Mouse (Mus musculus) lung, embryonic 14.5 days (tissue): ENCODE results near the gene Gatad2b. TPM values are rescaled to one million over a fixed set of nuclear protein-coding genes. Genes with fewer than 3 reads are reported as not detected.
A peak's percentile ranks its signal among the peaks of the same experiment; 100 is the strongest.
"Not testable (repeated sequence)": the region's sequence is repeated elsewhere in the genome, so short reads cannot be mapped to it uniquely, and the experiment has no call there.

Experiments
- ATAC-seq: fragments of 200-750 bp; cut with Nextera tagmentation; 2 replicates; pipeline ENCODE4 v1.8.0; 2017; ENCODE audit warnings: mild to moderate bottlenecking, moderate TSS enrichment, moderate library complexity; ENCODE audit not compliant: insufficient read depth
- DNase-seq: peaks from one replicate; pipeline ENCODE4 v3.0.0-alpha.2; 2015
- H3K27ac ChIP-seq: fragments of 300-500 bp; sonication (generic); 2 replicates; pipeline ENCODE4 v1.5.1; 2014; ENCODE audit warnings: low read depth, mild to moderate bottlenecking, moderate library complexity
- H3K27me3 ChIP-seq: fragments of 300-500 bp; sonication (generic); 2 replicates; pipeline ENCODE4 v1.6.1; 2014; ENCODE audit warnings: low read length, control low read depth; ENCODE audit not compliant: insufficient read depth
- H3K36me3 ChIP-seq: fragments of 300-500 bp; sonication (generic); 2 replicates; pipeline ENCODE4 v1.6.1; 2014; ENCODE audit warnings: control low read depth; ENCODE audit not compliant: insufficient read depth
- H3K4me1 ChIP-seq: fragments of 300-500 bp; sonication (generic); 2 replicates; pipeline ENCODE4 v1.6.1; 2014; ENCODE audit warnings: antibody characterized with exemption, control low read depth; ENCODE audit not compliant: insufficient read depth
- H3K4me2 ChIP-seq: fragments of 300-500 bp; sonication (generic); 2 replicates; pipeline ENCODE4 v1.6.1; 2014; ENCODE audit warnings: mild to moderate bottlenecking
- H3K4me3 ChIP-seq: fragments of 300-500 bp; sonication (generic); 2 replicates; pipeline ENCODE4 v1.5.1; 2014; ENCODE audit warnings: low read depth, low read length
- H3K9ac ChIP-seq: fragments of 300-500 bp; sonication (generic); 2 replicates; pipeline ENCODE4 v1.6.1; 2014
- H3K9me3 ChIP-seq: fragments of 300-500 bp; sonication (generic); 2 replicates; pipeline ENCODE4 v1.6.1; 2016; ENCODE audit warnings: low read depth, low read length, control low read depth
- CTCF ChIP-seq: IDR thresholded peaks from 2 replicates; pipeline ENCODE4 v1.5.1; 2016; ENCODE audit warnings: antibody characterized with exemption, low read depth
- WGBS: fragments of 180-500 bp; shearing (Covaris S2); extraction: QIAGEN DNeasy Blood & Tissue Kit; methylation state at CpG from one replicate; pipeline ENCODE4 v1.1.7; 2014; 5-methylcytosine and 5-hydroxymethylcytosine counted together
- polyA plus RNA-seq: library from polyadenylated mRNA; unstranded; fragments of >200 nt; fragmentation: Nextera tagmentation; extraction: Ambion mirVana; gene quantifications from 2 replicates; pipeline ENCODE4 v1.2.1, GENCODE M21; 2014

Gene Gatad2b
- polyA plus RNA-seq, 1 experiment from 2014 or later: 15.8 TPM

DNA sequence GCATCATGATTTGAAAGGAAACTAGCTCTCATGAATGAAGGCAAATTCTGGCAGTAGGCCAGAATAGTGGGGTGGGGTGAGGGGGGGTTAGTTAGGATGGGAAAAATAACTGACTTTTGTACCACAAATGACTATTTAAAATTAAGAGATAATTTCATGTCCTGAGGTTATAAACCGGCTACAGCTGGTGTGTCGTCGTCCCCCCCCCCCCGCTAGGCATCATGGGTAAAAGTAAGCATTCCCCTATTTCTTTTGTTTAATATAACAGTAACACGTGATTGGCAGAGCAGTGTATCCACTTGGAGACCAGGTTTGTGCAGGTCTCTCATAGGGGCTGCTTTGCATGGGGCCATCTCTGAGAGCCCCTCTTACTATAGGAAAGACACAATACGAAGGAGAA lies 29.3 kb downstream of the Gatad2b start:
- Histone ChIP-seq H3K4me2 (peak overlapping the region; percentile 51), H3K9ac (no peak overlapping the region), H3K9me3 (no peaks in the 10 kb centered on the region), H3K4me3 (peak overlapping the region; percentile 5), H3K27ac (peak overlapping the region; percentile 65; the same call in 1 of the 2 replicates), H3K36me3 (no peaks in the 10 kb centered on the region), H3K27me3 (no peaks in the 10 kb centered on the region), H3K4me1 (peaks cover 6% of the 10 kb centered on the region)
- 31% methylated on average over 6 of the region's 6 CpGs for WGBS
- ATAC-seq (no peak), DNase-seq (peak; percentile 53)
- TF ChIP-seq CTCF: no peak

DNA sequence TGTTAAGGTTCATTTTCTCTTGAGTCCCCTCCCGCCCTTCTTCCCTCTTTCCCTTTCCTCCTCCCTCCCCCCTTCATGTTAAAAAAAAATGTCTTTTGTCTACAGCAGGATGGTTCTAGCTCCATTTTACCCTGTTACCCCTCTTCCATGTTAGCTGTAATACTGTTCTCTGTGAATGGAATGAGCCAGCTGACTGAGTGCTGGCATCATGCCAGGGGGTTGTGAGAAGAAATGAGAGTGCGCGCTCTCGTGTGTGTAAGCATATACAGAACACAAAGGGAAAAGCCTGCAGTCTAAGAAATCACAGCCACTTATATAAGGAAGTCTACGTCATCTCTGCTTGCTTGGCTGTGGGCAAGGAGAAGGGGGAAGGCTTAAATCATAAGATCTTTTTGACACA lies 30.1 kb downstream of the Gatad2b start:
- no peak overlapping the region for H3K9ac ChIP-seq
- ATAC-seq (peak; percentile 96), DNase-seq (peak; percentile 99)
- WGBS: 5% methylated on average over 5 of the region's 5 CpGs
- H3K36me3 ChIP-seq: no peaks in the 10 kb centered on the region
- peaks cover 6% of the 10 kb centered on the region for H3K4me1 ChIP-seq
- TF ChIP-seq CTCF: no peak
- peak overlapping the region; percentile 72 for H3K27ac ChIP-seq
- no peaks in the 10 kb centered on the region for H3K27me3 ChIP-seq
- peak overlapping the region; percentile 51 for H3K4me2 ChIP-seq
- no peaks in the 10 kb centered on the region for H3K9me3 ChIP-seq
- no peak overlapping the region for H3K4me3 ChIP-seq

DNA sequence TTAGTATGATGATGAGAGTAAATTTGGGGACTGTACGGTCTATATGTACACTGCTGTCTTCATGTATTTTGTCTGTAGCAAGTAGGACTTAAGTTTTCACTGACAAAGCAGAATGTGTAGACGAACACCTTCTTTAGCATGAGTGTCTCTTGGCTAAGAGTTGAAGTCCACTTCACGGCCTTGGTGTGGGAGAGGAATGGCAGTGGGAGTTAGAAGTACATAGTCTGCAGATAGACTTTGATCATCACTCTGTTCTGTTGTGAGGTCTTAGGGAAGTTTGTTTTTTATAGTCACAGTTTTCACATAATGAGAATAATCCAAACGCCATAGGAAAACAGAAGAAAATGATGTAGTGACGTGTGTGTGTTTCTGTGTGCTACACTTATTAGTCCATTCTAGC lies 39.5 kb downstream of the Gatad2b start:
- Histone ChIP-seq H3K9ac (no peak overlapping the region), H3K4me3 (no peak overlapping the region), H3K4me2 (no peak overlapping the region), H3K27me3 (no peaks in the 10 kb centered on the region), H3K36me3 (peaks cover 3% of the 10 kb centered on the region; the same call in 1 of the 2 replicates), H3K9me3 (no peaks in the 10 kb centered on the region), H3K4me1 (no peaks in the 10 kb centered on the region), H3K27ac (no peak overlapping the region)
- WGBS: 78% methylated on average over 5 of the region's 5 CpGs
- ATAC-seq (no peak), DNase-seq (no peak)
- TF ChIP-seq CTCF: no peak

GRCm38 (mm10) chr3:90335517-90335916 lies 42.5 kb downstream of the Gatad2b start:
- Histone ChIP-seq H3K36me3 (no peaks in the 10 kb centered on the region), H3K27ac (no peak overlapping the region), H3K4me1 (no peaks in the 10 kb centered on the region), H3K4me3 (no peak overlapping the region), H3K9me3 (no peaks in the 10 kb centered on the region), H3K9ac (no peak overlapping the region), H3K27me3 (no peaks in the 10 kb centered on the region), H3K4me2 (no peak overlapping the region)
- ATAC-seq: no peak
- no peak for DNase-seq
- TF ChIP-seq CTCF: no peak

- Histone ChIP-seq H3K4me3 (no peak overlapping the region), H3K36me3 (peaks cover 13% of the 10 kb centered on the region), H3K27me3 (no peaks in the 10 kb centered on the region), H3K4me2 (no peak overlapping the region), H3K9me3 (no peaks in the 10 kb centered on the region), H3K27ac (no peak overlapping the region), H3K4me1 (no peaks in the 10 kb centered on the region), H3K9ac (no peak overlapping the region)
- WGBS: 62% methylated on average over 3 of the region's 3 CpGs
- ATAC-seq (no peak), DNase-seq (no peak)
- no peak for TF ChIP-seq CTCF
Measured at GRCm38 (mm10) chr3:90338190-90338589, 45.2 kb downstream of the Gatad2b start.

- no peak for TF ChIP-seq CTCF
- H3K4me1 ChIP-seq: no peaks in the 10 kb centered on the region
- no peaks in the 10 kb centered on the region for H3K27me3 ChIP-seq
- H3K36me3 ChIP-seq: peaks cover 21% of the 10 kb centered on the region
- H3K27ac ChIP-seq: no peak overlapping the region
- H3K4me2 ChIP-seq: no peak overlapping the region
- H3K9me3 ChIP-seq: no peaks in the 10 kb centered on the region
- H3K4me3 ChIP-seq: no peak overlapping the region
- no peak for DNase-seq
- no peak overlapping the region for H3K9ac ChIP-seq
- ATAC-seq: no peak
Measured at GRCm38 (mm10) chr3:90340177-90340576, 47.2 kb downstream of the Gatad2b start.

- DNase-seq, H3K9me3 ChIP-seq, H3K27ac ChIP-seq, H3K4me2 ChIP-seq, H3K4me1 ChIP-seq, H3K9ac ChIP-seq, ATAC-seq, H3K27me3 ChIP-seq, H3K4me3 ChIP-seq: not testable (repeated sequence)
- 60% methylated on average over 2 of the region's 2 CpGs for WGBS
- H3K36me3 ChIP-seq: peaks cover 36% of the 10 kb centered on the region
Measured at GRCm38 (mm10) chr3:90342853-90343252, 49.9 kb downstream of the Gatad2b start.

DNA sequence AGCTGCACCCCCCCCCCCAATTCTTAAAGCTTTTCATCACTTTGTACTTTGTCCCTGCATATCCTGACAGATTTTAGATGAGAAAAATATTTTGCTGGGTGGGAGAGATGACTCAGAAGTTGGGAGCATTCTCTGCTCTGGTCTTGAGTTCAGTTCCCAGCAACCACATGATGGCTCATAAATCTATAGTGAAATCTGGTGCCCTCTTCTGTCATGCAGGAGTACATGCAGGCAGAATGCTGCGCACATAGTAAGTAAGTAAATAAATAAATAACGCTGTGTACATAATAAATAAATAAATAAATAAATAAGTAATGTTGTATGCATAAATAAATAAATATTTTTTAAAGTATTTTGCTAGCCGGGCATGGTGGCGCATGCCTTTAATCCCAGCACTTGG lies 54.9 kb downstream of the Gatad2b start:
- Histone ChIP-seq H3K27me3 (no peaks in the 10 kb centered on the region), H3K4me1 (no peaks in the 10 kb centered on the region), H3K4me2 (no peak overlapping the region), H3K27ac (no peak overlapping the region), H3K36me3 (peaks cover 59% of the 10 kb centered on the region), H3K9me3 (no peaks in the 10 kb centered on the region), H3K9ac (no peak overlapping the region), H3K4me3 (no peak overlapping the region)
- DNase-seq: no peak
- 92% methylated on average over 4 of the region's 4 CpGs for WGBS
- no peak for ATAC-seq
- TF ChIP-seq CTCF: peak; percentile 25; the same call in 1 of the 2 replicates
